Mouse (Mus musculus) mesoderm, embryonic 11.5 days (tissue): ENCODE measurements around the gene Gm3685.
"Not testable (repeated sequence)": the region's sequence is repeated elsewhere in the genome, so short reads cannot be mapped to it uniquely, and the experiment has no call there.

Source experiments
- DNase-seq: peaks from one replicate; pipeline ENCODE4 v3.0.0-alpha.2; 2012; ENCODE audit warnings: low read depth, low spot score

Gene Gm3685

GRCm38 (mm10) chr14:7044870-7045269 lies at the start of gene Gm3685:
Gm3685 (minus strand) TSS chr14:7044970.
- not testable (repeated sequence) for DNase-seq

GRCm38 (mm10) chr14:7026781-7027749 lies 17.7 kb downstream of the Gm3685 start, which contains the start of gene Gm10406:
Gm10406 (minus strand) TSS chr14:7027449.
- peak; percentile 2 for DNase-seq

- not testable (repeated sequence) for DNase-seq
These were observed 18.5 kb downstream of the Gm3685 start for GRCm38 (mm10) chr14:7026274-7026673.
